Mouse (Mus musculus): ENCODE results near the gene 1810049J17Rik. TPM values are rescaled to one million over a fixed set of nuclear protein-coding genes. Genes with fewer than 3 reads are reported as not detected.

The 1810049J17Rik gene
- total RNA-seq, 2 experiments from 2014 or later: 0.58 TPM; not detected in 1

DNA sequence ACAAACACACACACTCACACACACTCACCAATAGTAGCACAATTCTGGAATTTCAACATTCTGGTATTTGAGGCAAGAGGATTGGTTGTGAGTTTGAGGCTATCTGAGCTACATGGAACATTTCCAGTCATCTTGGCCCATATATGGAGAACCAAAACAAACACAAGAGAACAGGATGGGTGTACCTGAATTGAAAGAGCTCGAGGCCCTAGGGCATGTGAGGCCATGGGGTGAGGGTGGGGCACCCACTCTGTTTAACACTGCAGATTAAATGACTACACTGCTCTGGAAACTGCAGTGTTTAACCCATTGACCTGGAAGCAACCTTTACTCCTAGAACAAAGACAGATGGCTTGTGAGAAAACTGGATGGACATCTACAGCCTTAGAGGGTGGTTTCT is 8.4 kb downstream of the 1810049J17Rik start:
- no peak for ATAC-seq (replicated peaks; ENCODE audit: poor library complexity)

GRCm38 (mm10) chr15:12311465-12311864 is 10.2 kb downstream of the 1810049J17Rik start:
- ATAC-seq (replicated peaks; ENCODE audit: poor library complexity): no peak

DNA sequence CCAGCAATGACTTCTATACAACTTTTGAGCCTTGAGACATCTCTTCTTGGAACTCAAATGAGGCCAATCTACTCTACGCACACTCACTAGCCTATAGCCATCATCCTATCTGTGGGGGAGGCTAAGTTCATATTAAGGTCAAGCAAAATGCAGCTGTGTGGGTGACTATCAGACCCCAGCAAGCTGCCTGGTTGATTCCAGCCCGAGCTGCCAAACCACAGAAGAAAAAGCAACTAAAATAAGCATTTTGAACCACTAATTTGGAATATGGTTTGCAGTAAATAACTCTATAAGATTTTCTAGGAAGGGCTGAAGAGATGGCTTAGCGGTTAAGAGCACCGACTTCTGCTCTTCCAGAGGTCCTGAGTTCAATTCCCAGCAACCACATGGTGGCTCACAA is 11.0 kb downstream of the 1810049J17Rik start:
- peak; percentile 78 for ATAC-seq (replicated peaks; ENCODE audit: poor library complexity)

- ATAC-seq (replicated peaks; ENCODE audit: poor library complexity): no peak
These were observed 13.2 kb downstream of the 1810049J17Rik start for GRCm38 (mm10) chr15:12308539-12308938.

DNA sequence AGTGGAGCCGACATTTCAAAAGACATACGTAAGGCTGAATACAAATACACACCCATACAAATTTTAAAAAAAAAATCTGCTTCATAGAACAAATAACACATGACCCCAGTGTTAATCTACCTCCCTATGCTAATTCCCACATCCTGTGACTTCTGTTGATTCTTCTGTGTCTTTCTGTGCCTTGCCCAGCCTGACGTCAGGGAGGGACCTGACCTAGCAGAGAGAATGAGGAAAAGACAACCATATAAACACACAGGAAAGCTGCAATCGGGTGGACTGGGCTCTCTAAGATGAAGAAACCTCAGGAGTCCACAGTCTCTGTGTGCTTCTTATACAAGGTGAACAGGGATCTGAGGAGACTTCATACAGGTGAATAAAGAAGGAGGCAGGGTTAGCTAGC is 14.6 kb downstream of the 1810049J17Rik start:
- no peak for ATAC-seq (replicated peaks; ENCODE audit: poor library complexity)

- peak; percentile 35 for ATAC-seq (replicated peaks; ENCODE audit: poor library complexity)
These were observed 15.3 kb downstream of the 1810049J17Rik start for GRCm38 (mm10) chr15:12306188-12307071.

DNA sequence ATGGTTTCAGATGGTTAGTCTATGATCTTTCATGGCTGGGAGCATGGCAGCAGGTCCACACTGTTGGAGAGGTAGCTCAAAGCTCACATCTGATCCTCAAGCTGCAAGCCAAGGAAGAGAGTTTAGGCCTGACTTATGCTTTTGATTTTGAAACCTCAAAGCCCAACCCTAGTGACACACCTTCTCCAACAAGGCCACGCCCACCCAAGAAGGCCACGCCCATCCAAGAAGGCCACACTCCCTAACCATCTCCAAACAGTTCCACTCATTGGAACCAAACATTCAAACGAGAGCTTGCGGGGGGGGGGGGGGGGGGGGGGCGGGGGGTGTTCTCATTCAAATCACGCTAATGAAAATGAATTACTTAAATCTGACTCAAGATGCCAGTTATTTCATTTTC is 19.9 kb downstream of the 1810049J17Rik start:
- peak; percentile 35; the same call in 1 of the 2 replicates for ATAC-seq (replicated peaks; ENCODE audit: poor library complexity)

GRCm38 (mm10) chr15:12298231-12298737 is 23.4 kb downstream of the 1810049J17Rik start:
- ATAC-seq (replicated peaks; ENCODE audit: poor library complexity): no peak

DNA sequence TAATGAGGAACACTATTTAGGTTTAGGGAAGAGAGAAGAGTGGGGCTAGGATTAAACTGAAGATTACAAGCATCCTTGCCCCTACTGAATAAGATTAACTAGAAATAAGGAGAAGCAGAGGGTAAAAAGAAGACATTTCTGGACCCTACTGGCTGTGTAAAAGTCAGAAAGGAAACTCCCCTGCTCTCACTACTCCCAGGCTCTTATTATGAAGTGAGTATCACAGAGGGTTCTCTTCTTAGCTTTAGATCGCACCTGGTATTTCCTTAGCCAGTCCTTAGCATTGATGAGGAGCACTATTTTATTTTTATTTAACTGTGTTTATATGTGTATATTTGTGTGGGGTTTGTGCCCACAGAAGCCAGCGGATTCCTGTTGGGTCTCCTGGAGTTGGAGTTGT is 25.5 kb downstream of the 1810049J17Rik start:
- ATAC-seq (replicated peaks; ENCODE audit: poor library complexity): peak; percentile 55; the same call in 1 of the 2 replicates

- no peak for ATAC-seq (replicated peaks; ENCODE audit: poor library complexity)
These were observed 29.9 kb downstream of the 1810049J17Rik start for GRCm38 (mm10) chr15:12291757-12292156.

GRCm38 (mm10) chr15:12290330-12290729 is 31.4 kb downstream of the 1810049J17Rik start:
- peak; percentile 26; the same call in 1 of the 2 replicates for ATAC-seq (replicated peaks; ENCODE audit: poor library complexity)

GRCm38 (mm10) chr15:12285535-12285809 is 36.2 kb downstream of the 1810049J17Rik start:
- ATAC-seq (replicated peaks; ENCODE audit: poor library complexity): no peak

GRCm38 (mm10) chr15:12284794-12285534 is 36.7 kb downstream of the 1810049J17Rik start:
- peak; percentile 71 for ATAC-seq (replicated peaks; ENCODE audit: poor library complexity)

- peak; percentile 52 for ATAC-seq (replicated peaks; ENCODE audit: poor library complexity)
These were observed 41.9 kb downstream of the 1810049J17Rik start for GRCm38 (mm10) chr15:12279816-12280215.

- peak; percentile 62 for ATAC-seq (replicated peaks; ENCODE audit: poor library complexity)
These were observed 46.5 kb downstream of the 1810049J17Rik start for GRCm38 (mm10) chr15:12275091-12275623.

DNA sequence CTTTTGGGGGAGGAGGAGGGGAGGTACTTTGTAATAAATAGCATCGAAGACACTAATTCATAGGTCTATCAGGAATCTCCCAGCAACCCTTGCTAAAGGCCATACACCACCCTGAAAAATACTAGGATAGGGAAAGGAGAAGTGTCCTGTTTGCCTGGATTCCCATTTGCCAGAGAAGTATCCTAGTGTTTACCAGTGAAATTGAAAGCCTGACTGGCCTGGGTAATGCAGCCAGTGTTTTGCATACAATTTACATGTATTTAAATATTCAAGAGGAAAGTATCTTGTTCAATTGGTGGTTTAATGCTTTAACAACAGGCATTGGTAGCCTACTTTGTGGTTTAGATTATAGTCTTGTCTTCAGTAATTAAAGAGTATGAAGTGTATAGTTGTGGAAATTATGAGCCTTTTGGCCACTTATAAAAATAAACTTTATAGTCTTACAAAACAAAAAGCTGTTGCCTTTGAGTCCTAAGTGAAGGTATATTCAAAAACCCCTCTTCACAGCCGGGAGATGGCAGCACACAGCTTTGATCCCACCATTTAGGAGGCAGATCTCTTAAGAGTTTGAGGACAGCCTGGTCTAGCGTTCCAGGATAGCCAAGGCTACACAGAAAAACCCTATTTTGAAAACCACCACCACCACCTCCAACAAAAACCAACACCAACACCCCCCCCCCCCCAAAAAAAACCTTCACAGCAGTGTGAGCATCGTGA is 47.5 kb downstream of the 1810049J17Rik start:
- no peak for ATAC-seq (replicated peaks; ENCODE audit: poor library complexity)

- ATAC-seq (replicated peaks; ENCODE audit: poor library complexity): peak; percentile 58
These were observed 48.2 kb downstream of the 1810049J17Rik start for GRCm38 (mm10) chr15:12273325-12274052.
